Mouse (Mus musculus): ENCODE measurements at regions not wholly inside any gene's neighbourhood (a gene's known extent, or its start where the extent isn't known, plus 50 kb on each side); places are given as distances from the start of the nearest gene placed in this dataset.

- ATAC-seq (replicated peaks; ENCODE audit: extremely low read depth, insufficient read depth, low FRiP score) = no peak
- 59% methylated on average over 2 of the region's 2 CpGs for WGBS
- H3K27me3 ChIP-seq (ENCODE audit: control insufficient read depth, insufficient read depth, low read length) = no peaks in the 10 kb centered on the region
Measured at GRCm38 (mm10) chr12:68860332-68860731, 298.7 kb downstream of the Rps29 start.

DNA sequence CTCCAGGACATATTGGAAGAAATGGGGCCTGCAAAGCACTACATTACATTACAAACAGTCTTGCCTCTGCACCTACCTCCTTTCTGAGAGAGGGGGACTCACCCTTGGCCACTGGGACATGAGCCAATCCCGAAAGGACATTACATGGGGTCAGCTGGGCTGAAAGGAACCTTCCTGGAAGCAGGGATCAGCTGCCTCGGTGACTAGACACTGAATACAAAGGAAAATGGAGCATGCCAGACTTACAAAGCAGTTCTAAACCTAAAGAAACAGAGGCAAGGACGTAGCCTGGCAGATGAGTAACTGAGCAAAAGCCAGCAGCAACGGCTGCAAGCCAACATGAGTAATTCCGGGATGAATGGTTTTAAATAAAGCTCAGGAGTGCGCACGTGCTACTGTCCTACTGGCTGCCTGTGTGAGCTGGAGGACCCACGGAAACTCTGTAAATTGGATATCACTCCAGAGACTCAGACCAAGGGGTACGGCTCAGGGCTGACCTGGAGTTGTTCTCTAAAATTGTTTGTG, 309.3 kb downstream of the Rps29 start:
- H3K27me3 ChIP-seq (ENCODE audit: control insufficient read depth, insufficient read depth, low read length) = no peaks in the 10 kb centered on the region
- H3K36me3 ChIP-seq (ENCODE audit: control insufficient read depth, insufficient read depth) = no peaks in the 10 kb centered on the region
- ATAC-seq (replicated peaks; ENCODE audit: extremely low read depth, insufficient read depth, low FRiP score) = no peak
- H3K9ac ChIP-seq (ENCODE audit: low read length) = no peak overlapping the region
- 79% methylated on average over 9 of the region's 9 CpGs for WGBS
- no peaks in the 10 kb centered on the region for H3K4me1 ChIP-seq (ENCODE audit: control insufficient read depth, insufficient read depth, low read length)
- no peak overlapping the region for H3K4me2 ChIP-seq (ENCODE audit: low read depth, low read length)
- no peaks in the 10 kb centered on the region for H3K9me3 ChIP-seq (replicated peaks; ENCODE audit: control insufficient read depth, low read length)
- no peak overlapping the region for H3K4me3 ChIP-seq (ENCODE audit: low read length)
- H3K27ac ChIP-seq (ENCODE audit: low read length) = no peak overlapping the region

More at GRCm38 (mm10) chr12:68860332-68860731, 298.7 kb downstream of the Rps29 start:
- no peaks in the 10 kb centered on the region for H3K36me3 ChIP-seq (ENCODE audit: control insufficient read depth, insufficient read depth)
- H3K9ac ChIP-seq (ENCODE audit: low read length) = no peak overlapping the region
- no peaks in the 10 kb centered on the region for H3K4me1 ChIP-seq (ENCODE audit: control insufficient read depth, insufficient read depth, low read length)
- H3K4me3 ChIP-seq (ENCODE audit: low read length) = no peak overlapping the region
- no peak overlapping the region for H3K4me2 ChIP-seq (ENCODE audit: low read depth, low read length)
- H3K9me3 ChIP-seq (replicated peaks; ENCODE audit: control insufficient read depth, low read length) = no peaks in the 10 kb centered on the region
- no peak overlapping the region for H3K27ac ChIP-seq (ENCODE audit: low read length)

DNA sequence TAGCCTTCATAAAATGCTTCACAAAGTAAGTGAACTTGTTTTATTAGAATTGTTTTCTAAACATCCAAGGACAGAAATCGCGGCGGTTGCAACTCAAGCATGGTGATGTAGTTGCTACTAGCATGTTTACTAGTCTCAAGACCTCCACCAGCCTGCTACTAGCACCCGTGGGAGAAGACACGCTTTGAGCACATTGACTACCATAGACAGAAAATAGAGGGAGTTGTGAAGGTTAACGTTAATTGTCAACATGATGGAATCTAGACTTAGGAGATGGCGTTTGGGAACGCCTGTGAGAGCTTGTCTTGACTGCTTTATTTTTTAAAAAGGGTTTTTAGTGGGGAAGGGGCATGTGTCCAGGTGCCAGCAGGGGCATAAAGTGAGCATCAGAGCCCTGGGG, 318.2 kb downstream of the Rps29 start:
- H3K4me3 ChIP-seq (ENCODE audit: low read length) = no peak overlapping the region
- no peak for ATAC-seq (replicated peaks; ENCODE audit: extremely low read depth, insufficient read depth, low FRiP score)
- H3K36me3 ChIP-seq (ENCODE audit: control insufficient read depth, insufficient read depth) = no peaks in the 10 kb centered on the region
- H3K27me3 ChIP-seq (ENCODE audit: control insufficient read depth, insufficient read depth, low read length) = no peaks in the 10 kb centered on the region
- H3K4me1 ChIP-seq (ENCODE audit: control insufficient read depth, insufficient read depth, low read length) = no peaks in the 10 kb centered on the region
- 83% methylated on average over 8 of the region's 8 CpGs for WGBS
- no peak overlapping the region for H3K27ac ChIP-seq (ENCODE audit: low read length)
- no peaks in the 10 kb centered on the region; the same call in 1 of the 2 replicates for H3K9me3 ChIP-seq (replicated peaks; ENCODE audit: control insufficient read depth, low read length)
- no peak overlapping the region for H3K4me2 ChIP-seq (ENCODE audit: low read depth, low read length)
- no peak overlapping the region for H3K9ac ChIP-seq (ENCODE audit: low read length)

DNA sequence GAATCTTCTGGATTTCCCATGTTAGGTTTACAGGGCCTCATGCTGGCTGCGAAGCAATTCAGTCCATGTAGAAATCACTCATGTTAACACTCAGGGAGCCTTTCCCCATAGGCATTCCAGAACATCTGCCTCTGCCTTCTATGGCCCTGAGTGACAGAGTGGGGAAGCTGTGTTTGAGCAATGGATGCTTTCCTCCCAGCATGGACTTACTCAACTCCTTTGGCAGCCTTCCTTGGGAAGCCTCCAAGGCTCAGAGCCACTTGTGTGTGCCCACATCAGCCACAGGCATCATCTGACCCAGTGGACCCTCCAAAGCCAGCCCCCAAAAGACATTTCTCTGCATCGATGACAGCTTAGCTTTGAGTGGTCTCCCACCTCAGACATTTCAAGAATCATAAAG, 318.8 kb downstream of the Rps29 start:
- 78% methylated on average over 2 of the region's 2 CpGs for WGBS
- no peaks in the 10 kb centered on the region for H3K27me3 ChIP-seq (ENCODE audit: control insufficient read depth, insufficient read depth, low read length)
- H3K4me2 ChIP-seq (ENCODE audit: low read depth, low read length) = no peak overlapping the region
- H3K4me3 ChIP-seq (ENCODE audit: low read length) = no peak overlapping the region
- no peaks in the 10 kb centered on the region for H3K4me1 ChIP-seq (ENCODE audit: control insufficient read depth, insufficient read depth, low read length)
- no peaks in the 10 kb centered on the region for H3K36me3 ChIP-seq (ENCODE audit: control insufficient read depth, insufficient read depth)
- H3K27ac ChIP-seq (ENCODE audit: low read length) = no peak overlapping the region
- ATAC-seq (replicated peaks; ENCODE audit: extremely low read depth, insufficient read depth, low FRiP score) = no peak
- no peaks in the 10 kb centered on the region; the same call in 1 of the 2 replicates for H3K9me3 ChIP-seq (replicated peaks; ENCODE audit: control insufficient read depth, low read length)
- H3K9ac ChIP-seq (ENCODE audit: low read length) = no peak overlapping the region

GRCm38 (mm10) chr12:68836023-68836422, 323.0 kb downstream of the Rps29 start:
- H3K27me3 ChIP-seq (ENCODE audit: control insufficient read depth, insufficient read depth, low read length) = no peaks in the 10 kb centered on the region
- no peak overlapping the region for H3K27ac ChIP-seq (ENCODE audit: low read length)
- no peaks in the 10 kb centered on the region; the same call in 1 of the 2 replicates for H3K9me3 ChIP-seq (replicated peaks; ENCODE audit: control insufficient read depth, low read length)
- H3K4me2 ChIP-seq (ENCODE audit: low read depth, low read length) = no peak overlapping the region
- no peak overlapping the region for H3K4me3 ChIP-seq (ENCODE audit: low read length)
- no peak for ATAC-seq (replicated peaks; ENCODE audit: extremely low read depth, insufficient read depth, low FRiP score)
- H3K36me3 ChIP-seq (ENCODE audit: control insufficient read depth, insufficient read depth) = no peaks in the 10 kb centered on the region
- 77% methylated on average over 3 of the region's 3 CpGs for WGBS
- H3K9ac ChIP-seq (ENCODE audit: low read length) = no peak overlapping the region
- H3K4me1 ChIP-seq (ENCODE audit: control insufficient read depth, insufficient read depth, low read length) = no peaks in the 10 kb centered on the region

DNA sequence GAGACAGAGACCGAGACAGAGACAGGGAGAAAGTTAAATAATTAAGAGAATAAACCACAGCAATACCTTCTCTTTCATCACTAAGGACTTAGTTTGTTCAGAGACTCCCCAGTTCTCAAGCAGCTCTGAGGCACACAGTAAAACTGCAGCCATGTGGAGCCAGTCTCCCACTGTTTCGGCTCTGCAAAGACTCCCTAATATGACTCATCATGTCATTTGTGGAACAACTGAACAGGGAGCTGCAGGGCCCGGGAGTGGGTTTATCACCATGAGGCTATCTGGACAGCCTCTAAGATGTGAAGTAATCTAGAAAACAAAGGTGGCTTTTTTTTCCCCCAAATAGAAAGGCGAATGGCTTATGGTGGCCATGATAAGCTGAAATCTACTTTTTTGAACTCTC, 325.1 kb downstream of the Rps29 start:
- H3K27me3 ChIP-seq (ENCODE audit: control insufficient read depth, insufficient read depth, low read length) = no peaks in the 10 kb centered on the region
- no peak overlapping the region for H3K4me2 ChIP-seq (ENCODE audit: low read depth, low read length)
- H3K27ac ChIP-seq (ENCODE audit: low read length) = no peak overlapping the region
- no peaks in the 10 kb centered on the region for H3K9me3 ChIP-seq (replicated peaks; ENCODE audit: control insufficient read depth, low read length)
- H3K9ac ChIP-seq (ENCODE audit: low read length) = no peak overlapping the region
- no peaks in the 10 kb centered on the region for H3K36me3 ChIP-seq (ENCODE audit: control insufficient read depth, insufficient read depth)
- H3K4me3 ChIP-seq (ENCODE audit: low read length) = no peak overlapping the region
- ATAC-seq (replicated peaks; ENCODE audit: extremely low read depth, insufficient read depth, low FRiP score) = no peak
- no peaks in the 10 kb centered on the region for H3K4me1 ChIP-seq (ENCODE audit: control insufficient read depth, insufficient read depth, low read length)
- WGBS = 31% methylated on average over 4 of the region's 4 CpGs

- H3K9ac ChIP-seq (ENCODE audit: low read length) = no peak overlapping the region
- no peaks in the 10 kb centered on the region for H3K9me3 ChIP-seq (replicated peaks; ENCODE audit: control insufficient read depth, low read length)
- ATAC-seq (replicated peaks; ENCODE audit: extremely low read depth, insufficient read depth, low FRiP score) = no peak
- no peaks in the 10 kb centered on the region for H3K27me3 ChIP-seq (ENCODE audit: control insufficient read depth, insufficient read depth, low read length)
- H3K4me1 ChIP-seq (ENCODE audit: control insufficient read depth, insufficient read depth, low read length) = no peaks in the 10 kb centered on the region
- no peak overlapping the region for H3K4me3 ChIP-seq (ENCODE audit: low read length)
- WGBS = 53% methylated on average over 3 of the region's 3 CpGs
- no peak overlapping the region for H3K4me2 ChIP-seq (ENCODE audit: low read depth, low read length)
- no peaks in the 10 kb centered on the region for H3K36me3 ChIP-seq (ENCODE audit: control insufficient read depth, insufficient read depth)
- H3K27ac ChIP-seq (ENCODE audit: low read length) = no peak overlapping the region
Measured at GRCm38 (mm10) chr12:68829404-68829803, 329.6 kb downstream of the Rps29 start.

DNA sequence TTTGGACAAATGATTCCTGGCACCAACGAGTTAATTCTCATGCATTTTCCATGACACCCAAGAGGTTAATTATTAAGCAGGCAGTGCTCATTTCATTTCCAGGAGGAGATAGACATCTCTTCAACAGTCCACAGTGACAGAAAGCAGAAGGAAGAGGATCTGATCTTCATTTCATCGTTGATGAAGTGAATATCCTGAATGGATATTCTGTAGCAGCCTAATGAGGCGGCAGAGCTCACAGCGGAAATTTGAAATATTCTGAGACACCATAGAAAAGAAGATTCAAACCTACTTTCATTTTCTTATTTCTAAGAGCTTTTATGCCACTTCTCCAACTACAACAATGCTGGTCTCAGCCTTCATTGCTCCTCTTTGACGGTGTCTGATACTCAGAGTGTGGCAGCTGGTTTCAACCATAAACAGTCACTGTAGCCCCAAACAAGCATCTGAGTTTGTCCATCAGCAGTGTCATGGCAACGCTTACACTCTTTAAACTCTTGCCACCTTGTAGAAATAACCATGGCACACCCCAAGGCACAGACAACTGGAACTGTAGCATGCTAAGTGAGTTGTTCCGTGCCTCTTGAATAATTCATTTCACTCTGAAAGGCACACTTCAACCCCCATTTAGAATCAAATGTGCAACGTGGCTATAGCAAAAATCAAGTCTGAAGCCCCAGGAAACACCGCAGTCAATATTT, 331.3 kb downstream of the Rps29 start:
- Histone ChIP-seq H3K4me2 (ENCODE audit: low read depth, low read length) (no peak overlapping the region), H3K36me3 (ENCODE audit: control insufficient read depth, insufficient read depth) (no peaks in the 10 kb centered on the region), H3K27ac (ENCODE audit: low read length) (no peak overlapping the region), H3K4me1 (ENCODE audit: control insufficient read depth, insufficient read depth, low read length) (no peaks in the 10 kb centered on the region), H3K27me3 (ENCODE audit: control insufficient read depth, insufficient read depth, low read length) (no peaks in the 10 kb centered on the region), H3K4me3 (ENCODE audit: low read length) (no peak overlapping the region), H3K9ac (ENCODE audit: low read length) (no peak overlapping the region), H3K9me3 (replicated peaks; ENCODE audit: control insufficient read depth, low read length) (no peaks in the 10 kb centered on the region)
- no peak for ATAC-seq (replicated peaks; ENCODE audit: extremely low read depth, insufficient read depth, low FRiP score)
- 79% methylated on average over 9 of the region's 9 CpGs for WGBS

DNA sequence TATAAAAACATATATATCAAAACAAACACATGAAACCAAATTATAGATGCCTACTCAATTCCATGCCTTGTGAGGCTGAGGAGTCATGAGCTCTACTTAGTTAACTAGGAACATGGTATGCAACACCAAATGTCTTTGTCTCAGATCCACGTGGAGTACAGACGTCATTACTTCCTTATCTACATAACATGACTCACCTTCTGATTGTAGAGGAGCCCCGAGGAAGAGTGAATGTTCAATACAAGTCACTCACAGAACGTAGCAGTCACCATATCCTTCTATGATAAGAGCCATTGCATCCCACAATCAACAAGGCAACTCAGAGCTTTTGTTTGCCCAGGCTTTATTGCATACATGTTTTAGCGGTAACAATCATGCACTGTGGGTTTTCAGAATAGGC, 364.6 kb downstream of the Rps29 start:
- Histone ChIP-seq H3K27ac (ENCODE audit: low read length) (no peak overlapping the region), H3K4me2 (ENCODE audit: low read depth, low read length) (no peak overlapping the region), H3K4me1 (ENCODE audit: control insufficient read depth, insufficient read depth, low read length) (no peaks in the 10 kb centered on the region), H3K9me3 (replicated peaks; ENCODE audit: control insufficient read depth, low read length) (no peaks in the 10 kb centered on the region), H3K9ac (ENCODE audit: low read length) (no peak overlapping the region), H3K4me3 (ENCODE audit: low read length) (no peak overlapping the region), H3K27me3 (ENCODE audit: control insufficient read depth, insufficient read depth, low read length) (no peaks in the 10 kb centered on the region), H3K36me3 (ENCODE audit: control insufficient read depth, insufficient read depth) (no peaks in the 10 kb centered on the region)
- no peak for ATAC-seq (replicated peaks; ENCODE audit: extremely low read depth, insufficient read depth, low FRiP score)
- 34% methylated on average over 5 of the region's 5 CpGs for WGBS
